Mouse (Mus musculus) layer of hippocampus, adult 11-12 months (tissue): Measurements from ENCODE around the gene Maats1.

Source experiments
- DNase-seq: peaks from one replicate; pipeline ENCODE4 v3.0.0; 2022; ENCODE audit warnings: low spot score

Maats1 gene

DNA sequence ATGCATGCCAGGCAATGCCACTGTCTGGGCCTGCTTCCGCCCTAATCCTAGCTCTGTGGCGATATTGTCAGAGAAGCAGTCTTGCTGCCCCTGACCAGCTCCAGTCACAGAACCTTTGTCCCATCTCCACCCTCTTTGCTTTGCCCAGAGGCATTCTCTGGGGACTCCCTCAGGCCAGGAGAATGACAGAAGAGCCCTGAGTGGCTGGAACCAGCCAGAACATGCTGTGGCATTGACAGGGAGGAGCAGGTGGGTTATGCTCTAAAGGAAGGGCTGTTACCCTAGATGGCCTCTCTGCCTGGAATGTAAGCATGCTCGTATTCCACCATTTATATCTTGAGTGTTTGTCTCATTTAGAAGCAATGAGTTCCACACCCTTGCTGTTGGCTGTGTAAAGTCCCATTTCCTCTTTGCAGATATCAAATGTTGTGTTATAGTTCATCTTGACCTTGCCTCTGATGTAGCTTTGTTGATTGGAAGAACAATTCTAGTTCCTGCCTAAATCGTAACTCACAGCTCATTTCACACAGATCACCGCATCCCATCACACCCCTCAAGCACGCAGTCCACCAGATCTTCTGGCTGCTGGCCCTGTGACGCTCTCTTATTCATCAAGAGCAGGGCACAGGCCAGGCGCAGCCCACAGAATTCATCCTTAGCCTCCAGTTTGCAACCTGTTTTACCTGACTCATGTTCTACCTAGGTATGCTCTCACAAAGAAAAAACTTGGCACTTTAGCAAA is 28.9 kb upstream of the Maats1 start:
- no peak for DNase-seq

DNA sequence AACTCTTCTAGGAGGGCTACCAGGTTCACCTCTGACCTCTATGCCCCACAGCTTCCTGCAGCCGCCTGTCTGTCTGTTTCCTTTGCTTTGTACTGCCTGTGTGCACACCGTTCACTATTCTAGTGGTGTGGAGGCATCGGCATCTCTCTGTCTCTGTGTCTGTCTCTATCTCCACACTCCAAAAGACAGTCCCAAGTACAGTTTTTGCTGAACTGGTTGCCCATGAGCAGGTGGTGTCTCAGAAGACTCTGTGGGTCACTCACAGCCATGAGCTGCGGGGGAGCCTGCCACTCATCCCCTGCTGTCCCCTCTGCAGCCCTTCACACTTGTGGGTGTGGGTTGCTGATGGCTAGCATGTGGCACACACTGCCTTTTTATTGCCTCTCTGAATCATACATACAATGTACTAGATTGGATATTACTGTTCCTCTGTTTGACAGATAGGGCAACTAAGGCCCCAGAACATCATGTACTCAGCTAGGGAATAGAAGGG is 28.1 kb upstream of the Maats1 start:
- no peak for DNase-seq

- no peak for DNase-seq
Observed at GRCm38 (mm10) chr16:38369431-38369830, 27.5 kb upstream of the Maats1 start.

GRCm38 (mm10) chr16:38369000-38369399 is 27.1 kb upstream of the Maats1 start:
- no peak for DNase-seq

- DNase-seq = peak; percentile 52
Observed at GRCm38 (mm10) chr16:38368336-38368735, 26.4 kb upstream of the Maats1 start.

DNA sequence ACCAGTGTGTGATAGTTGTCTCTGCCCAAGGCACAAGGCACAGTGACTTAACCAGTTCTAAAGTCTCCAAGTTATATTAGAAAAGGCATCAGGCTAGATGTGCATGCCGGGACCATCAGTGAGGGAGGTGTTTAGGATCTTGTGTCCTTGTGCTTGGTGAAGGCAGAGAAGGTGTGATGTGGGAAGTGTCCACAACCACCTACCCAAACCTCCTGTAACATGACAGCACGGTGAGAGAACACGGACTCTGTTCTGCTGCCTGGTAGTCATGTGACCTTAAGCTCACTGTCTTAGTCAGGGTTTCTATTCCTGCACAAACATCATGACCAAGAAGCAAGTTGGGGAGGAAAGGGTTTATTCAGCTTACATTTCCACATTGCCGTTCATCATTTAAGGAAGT is 24.3 kb upstream of the Maats1 start:
- no peak for DNase-seq

DNA sequence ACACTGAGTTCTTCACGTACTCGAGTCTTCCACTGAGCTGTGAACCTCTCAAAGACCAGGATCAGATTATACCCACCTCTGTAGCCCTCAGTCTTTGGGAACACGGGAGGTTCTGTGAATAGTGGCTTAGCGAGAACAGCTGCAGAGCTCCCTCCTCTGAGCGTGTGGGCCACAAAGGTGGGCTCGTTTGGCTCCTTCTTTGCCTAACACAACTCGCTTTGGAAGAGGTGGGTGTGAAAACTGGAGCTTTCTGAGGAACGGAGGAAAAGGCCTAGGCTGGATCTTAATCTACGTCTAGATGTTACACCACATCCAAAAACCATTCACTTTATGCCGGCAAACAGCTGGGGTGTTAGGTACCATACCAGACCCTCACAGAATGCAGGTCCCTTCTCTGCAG is 23.4 kb upstream of the Maats1 start:
- no peak for DNase-seq

DNA sequence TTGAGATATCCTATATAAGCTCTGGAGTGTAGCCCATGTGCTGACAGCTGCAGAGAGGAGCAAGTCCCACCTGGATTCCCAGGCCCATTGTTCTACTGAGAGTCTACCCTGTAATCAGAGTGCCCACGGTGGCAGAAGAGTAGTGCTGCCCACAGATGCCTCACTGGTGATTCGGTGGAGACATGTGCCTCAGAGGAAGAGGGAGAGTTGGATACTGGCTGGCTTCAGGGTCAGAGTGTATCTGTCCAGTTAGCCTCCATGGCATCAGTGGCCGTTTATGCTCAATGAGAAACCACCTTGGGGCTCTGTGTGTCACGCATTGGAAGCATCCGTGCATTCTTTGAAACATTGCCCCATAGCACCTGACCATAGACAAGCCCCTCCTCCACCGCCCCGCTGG is 21.7 kb upstream of the Maats1 start:
- no peak for DNase-seq

DNA sequence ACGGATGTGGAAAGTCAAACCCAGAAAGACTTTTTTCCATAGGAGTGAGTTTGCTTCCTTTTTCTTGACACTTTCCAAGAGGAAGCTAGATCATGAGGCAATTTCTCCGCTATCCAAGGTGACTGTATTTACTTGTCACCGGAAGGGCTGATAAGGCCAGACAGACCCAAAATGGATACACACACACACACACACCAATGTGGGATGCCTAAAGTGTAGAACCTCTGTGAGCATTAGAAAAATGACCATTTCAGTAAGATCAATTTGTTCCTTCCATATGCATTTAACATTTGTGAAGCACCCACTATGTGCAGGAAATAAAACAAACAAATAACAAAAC is 21.3 kb upstream of the Maats1 start:
- DNase-seq = no peak

DNA sequence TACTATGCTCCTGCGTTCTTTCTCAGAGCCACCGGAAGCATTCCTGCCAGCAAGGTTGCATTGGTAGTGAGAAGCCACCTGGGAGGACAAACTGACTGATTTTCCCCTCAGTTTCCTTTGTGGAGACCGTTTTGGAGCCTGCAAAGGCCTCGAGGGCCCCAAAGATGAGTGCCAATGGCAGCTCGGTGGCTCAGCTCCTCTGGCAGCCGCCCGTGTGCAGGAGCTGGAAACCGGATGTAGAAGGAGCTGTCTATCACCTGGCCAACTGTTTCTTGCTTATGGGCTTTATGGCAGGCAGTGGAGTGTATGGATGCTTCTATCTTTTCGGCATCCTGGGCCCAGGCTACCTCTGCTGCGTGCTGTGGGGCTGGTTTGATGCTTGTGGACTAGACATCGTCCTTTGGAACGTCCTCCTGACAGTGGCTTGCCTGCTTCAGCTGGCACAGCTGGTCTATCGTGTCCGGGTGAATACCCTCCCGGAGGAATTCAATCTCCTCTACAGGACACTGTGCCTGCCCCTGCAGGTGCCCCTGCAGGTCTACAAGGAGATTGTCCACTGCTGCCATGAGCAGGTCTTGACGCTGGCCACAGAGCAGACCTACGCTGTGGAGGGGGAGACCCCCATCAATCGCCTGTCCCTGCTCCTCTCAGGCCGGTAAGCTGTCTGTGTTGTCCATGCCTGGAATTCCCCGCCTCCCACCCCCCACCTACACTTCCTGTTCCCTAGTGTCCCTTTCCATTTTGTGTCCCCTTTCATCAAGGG is 20.7 kb upstream of the Maats1 start:
- DNase-seq = no peak

- no peak for DNase-seq
Observed at GRCm38 (mm10) chr16:38361933-38362332, 20.0 kb upstream of the Maats1 start, which contains the start of gene Popdc2. Gene Popdc2, plus strand, starts transcription at chr16:38362209.

- no peak for DNase-seq
Observed at GRCm38 (mm10) chr16:38360317-38360716, 18.4 kb upstream of the Maats1 start.

DNA sequence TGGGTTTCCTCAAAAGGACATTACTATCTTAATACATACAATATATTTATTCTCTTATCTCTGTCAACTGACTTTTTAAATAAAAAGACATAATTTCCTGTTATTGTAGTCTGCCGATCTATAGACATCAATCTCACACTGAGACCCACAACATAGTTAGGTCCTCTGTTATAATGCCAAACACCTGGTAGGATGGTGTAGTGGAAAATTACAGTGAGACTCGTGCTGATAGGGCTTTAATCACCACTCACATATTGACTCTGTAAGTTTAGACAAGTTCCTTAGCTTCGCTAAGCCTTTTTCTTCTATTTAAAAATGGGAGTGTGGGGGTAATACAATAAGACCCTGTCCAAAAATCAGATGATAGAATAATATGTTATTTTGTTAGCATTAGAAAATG is 17.9 kb upstream of the Maats1 start:
- DNase-seq = no peak

DNA sequence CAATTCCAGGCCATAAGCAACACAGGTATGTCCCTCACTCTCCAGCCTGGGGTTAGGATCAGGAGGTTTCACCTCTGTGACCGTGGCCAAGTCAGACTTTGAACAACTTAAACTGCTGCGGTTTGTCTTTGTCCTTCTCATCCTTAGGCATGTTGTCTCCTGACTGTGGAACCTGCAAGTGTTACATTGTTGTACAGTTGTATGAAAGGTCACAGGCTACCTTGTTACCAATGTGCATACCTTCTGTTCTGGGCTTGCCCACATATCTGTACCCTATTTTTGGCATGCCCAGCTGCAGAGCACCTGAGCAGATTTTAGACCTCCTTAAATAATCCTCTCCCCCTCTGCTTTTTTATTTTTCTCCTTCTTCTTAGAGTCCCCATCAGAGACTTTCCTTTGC is 17.3 kb upstream of the Maats1 start:
- DNase-seq = no peak

DNA sequence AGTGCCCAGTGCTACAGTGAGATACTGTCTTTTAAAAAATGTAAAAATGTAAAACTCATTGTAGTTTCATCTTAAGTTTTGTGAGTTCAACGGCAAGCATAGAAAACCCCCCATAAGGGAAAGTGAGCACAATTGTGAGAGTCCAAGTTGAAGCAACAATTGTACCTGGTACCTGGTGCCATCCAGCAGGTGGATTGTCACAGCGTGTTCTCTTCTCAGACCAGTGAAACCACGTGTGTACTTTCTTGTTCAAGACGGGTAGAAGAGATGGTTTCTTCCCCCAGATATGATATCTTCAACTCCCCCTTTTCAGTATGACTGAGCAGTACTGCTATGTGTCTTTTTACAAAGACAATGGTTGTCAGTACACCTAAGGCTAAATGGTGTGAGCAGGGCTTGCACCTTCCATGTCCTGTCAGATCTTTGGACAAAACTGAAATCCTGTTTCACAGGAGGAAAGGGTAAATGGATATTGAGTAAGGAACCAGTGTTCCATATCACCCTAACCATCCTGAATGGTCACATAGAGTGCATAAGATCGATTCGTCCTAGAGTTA is 16.4 kb upstream of the Maats1 start:
- DNase-seq = no peak

GRCm38 (mm10) chr16:38354185-38354913 is 12.4 kb upstream of the Maats1 start:
- DNase-seq = no peak

DNA sequence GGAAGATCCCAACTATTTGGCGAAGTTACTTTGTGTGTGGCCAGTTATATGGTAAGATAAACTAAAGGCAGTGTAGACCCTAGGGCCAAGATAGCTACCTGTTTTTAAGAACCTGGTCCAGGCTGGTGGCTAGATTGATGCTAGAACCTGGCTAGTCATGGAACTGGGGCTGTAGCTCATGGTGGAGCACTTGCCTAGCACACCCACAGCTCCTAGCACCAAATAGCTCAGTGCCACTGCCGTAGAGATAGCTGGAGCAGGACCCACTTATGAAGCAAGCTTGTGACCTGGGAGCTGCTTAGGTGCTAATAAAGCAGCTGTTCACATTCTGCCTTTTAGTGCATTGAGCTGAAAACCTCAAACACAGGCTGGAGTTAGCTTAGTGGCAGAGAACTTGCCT is 11.7 kb upstream of the Maats1 start:
- DNase-seq = no peak

DNA sequence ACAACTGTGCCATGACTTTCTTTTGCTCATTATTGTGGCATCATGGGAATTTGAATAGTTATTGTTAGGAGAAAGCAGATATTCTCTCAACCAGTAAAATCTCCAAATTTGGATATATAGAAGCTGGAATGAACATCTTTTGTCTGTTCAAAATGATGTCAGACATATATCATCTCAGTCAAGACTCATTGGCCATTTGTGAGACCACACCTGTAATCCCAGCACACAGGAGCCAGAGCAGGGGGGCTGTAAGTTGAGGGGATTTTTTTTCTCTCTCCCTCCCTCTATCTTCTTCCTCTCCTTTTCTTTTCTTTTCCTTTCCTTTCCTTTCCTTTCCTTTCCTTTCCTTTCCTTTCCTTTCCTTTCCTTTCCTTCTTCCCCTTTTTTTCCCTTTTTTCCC is 10.9 kb upstream of the Maats1 start:
- DNase-seq = no peak

GRCm38 (mm10) chr16:38352031-38352430 is 10.1 kb upstream of the Maats1 start:
- no peak for DNase-seq

- DNase-seq = no peak
Observed at GRCm38 (mm10) chr16:38350939-38351338, 9.0 kb upstream of the Maats1 start.

- DNase-seq = no peak
Observed at GRCm38 (mm10) chr16:38350361-38350855, 8.5 kb upstream of the Maats1 start.

- no peak for DNase-seq
Observed at GRCm38 (mm10) chr16:38349881-38350280, 7.9 kb upstream of the Maats1 start.
